Mouse (Mus musculus) skeletal muscle tissue, adult 2 months (tissue): Measurements from ENCODE around the gene Tssc4.

Source experiments
- DNase-seq: peaks from one replicate; pipeline ENCODE4 v3.0.0-alpha.2; 2012; ENCODE audit warnings: low read depth, low spot score

The Tssc4 gene

DNA sequence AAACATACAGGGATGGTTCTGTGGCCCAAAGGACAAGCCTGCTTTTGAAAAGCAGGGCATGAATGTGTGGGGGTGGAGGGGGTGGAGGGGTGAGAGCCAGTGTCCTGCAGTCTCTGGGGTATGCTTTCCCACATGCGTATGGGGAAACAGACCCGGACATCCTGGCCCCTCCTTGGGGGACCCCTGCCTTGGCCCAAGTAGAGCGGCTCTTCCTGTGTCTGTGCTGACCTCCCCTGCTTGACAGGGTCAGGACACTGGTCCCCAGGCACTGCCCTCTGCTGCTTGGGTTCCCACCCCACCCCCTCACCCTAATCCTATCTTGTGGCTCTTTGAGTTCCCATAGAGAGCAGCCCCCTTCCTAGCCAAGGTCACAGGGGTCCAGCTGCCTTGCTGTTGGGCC, 40.6 kb downstream of the Tssc4 start:
- no peak for DNase-seq

DNA sequence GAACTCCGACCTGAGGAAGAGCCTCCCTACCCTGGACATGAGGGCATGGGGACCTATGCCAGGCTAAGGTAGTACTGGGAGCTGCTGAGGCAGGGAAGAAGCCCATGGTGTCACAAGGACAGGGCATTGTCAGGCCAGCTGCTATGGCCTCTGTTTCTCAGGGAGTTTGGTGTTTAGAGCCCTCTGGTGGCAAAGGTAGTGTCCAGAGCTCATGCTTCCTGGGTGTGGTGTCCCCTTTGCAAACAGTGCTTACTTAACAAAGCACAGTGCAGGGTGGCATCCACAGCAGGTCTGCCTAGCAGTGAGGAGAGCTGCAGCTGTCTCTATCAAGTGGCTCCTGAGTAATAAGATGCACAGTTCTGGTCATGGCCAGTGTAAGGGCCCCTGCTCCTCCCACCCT, 41.8 kb downstream of the Tssc4 start:
- DNase-seq = no peak

DNA sequence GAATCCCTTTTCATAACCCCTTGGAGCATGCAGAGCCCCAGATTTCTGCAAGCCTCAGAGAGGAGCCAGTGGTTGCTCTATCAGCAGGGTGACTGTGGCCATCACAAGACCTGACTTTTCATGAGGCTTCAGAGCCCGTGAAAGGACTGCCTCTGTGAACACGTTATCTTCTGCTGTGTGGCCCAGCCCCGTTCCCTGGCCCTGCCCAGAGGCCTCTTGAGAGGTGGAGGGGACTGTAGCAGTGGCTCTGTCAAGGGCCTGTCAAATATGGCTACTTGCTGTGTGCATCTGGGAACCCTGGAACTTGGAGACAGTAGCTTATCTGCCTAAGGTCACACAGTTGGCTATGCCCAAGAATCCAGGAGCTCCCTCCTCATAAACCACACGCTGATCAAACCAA, 42.7 kb downstream of the Tssc4 start:
- no peak for DNase-seq

DNA sequence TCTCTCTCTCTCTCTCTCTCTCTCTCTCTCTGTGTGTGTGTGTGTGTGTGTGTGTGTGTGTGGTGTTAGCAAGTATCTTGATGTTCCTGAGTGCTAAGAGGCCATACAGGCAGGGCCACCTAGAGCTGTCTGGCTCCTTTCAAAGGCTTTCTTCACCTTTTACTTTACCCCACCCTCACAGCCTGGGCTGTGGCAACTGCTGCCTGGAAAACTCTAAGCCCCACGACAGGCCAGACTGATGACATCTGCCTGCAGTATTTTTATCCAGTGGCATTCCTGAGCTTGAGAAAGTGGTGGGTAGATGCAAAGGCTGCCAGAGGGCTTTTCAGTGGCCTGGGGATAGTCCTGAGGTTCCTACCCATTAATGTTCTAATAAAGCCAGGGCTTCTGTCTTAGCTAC, 43.3 kb downstream of the Tssc4 start:
- no peak for DNase-seq

DNA sequence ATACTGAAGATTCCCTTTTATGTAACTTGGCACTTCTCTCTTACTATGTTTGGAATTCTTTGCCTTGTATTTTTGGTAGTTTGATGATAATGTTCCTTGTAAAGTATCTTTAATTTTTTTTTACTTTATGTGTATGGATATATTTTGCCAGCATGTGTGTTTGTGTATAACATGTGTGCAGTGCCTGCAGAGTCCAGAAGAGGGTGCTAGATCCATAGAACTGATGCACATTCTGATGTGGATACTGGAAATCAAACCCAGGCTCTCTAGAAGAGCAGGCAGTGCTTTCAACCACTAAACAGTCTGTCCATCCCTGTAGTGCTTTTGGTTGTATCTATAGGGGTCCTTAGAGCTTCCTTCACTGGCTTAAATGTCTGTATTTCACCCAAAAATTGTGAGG, 45.7 kb downstream of the Tssc4 start:
- DNase-seq = no peak

DNA sequence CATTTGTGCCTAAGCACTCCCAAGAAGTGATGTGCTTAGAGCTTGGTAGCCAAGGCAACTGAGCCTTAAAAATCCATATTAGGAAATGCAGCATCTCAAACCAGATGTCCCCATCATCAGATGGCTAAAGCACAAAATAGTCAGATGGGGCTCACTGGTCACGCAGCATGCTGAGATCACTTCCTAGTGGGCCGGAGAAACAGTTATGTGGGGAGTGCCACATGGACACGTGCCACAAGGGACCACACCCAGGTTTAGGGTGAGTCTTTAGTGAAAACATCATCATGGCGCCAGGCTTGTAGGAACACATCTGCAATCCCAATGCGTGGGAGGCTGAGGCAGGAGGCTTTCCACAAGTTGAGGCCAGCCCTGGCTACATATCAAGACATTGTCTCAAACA, 47.5 kb downstream of the Tssc4 start:
- no peak for DNase-seq

DNA sequence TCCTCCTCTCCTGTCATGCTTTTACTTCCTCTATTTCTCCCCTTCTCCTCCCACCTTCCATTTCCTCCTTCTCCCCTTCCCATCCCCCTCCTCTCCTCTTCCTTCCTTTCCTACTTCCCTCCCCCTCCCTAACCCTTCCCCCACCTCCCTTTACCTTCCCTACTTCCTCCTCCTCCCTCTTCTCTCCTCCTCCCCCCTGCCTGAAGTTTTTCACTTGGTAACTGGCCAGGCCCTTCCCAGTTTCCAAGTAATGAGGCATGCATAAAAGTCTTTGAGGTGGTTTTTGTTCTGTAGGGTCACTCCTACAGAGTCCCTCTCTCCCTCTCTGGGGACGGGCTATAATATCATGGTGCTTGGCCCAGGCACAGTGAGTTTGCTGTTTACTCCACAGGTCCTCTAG, 50.4 kb downstream of the Tssc4 start:
- no peak for DNase-seq

DNA sequence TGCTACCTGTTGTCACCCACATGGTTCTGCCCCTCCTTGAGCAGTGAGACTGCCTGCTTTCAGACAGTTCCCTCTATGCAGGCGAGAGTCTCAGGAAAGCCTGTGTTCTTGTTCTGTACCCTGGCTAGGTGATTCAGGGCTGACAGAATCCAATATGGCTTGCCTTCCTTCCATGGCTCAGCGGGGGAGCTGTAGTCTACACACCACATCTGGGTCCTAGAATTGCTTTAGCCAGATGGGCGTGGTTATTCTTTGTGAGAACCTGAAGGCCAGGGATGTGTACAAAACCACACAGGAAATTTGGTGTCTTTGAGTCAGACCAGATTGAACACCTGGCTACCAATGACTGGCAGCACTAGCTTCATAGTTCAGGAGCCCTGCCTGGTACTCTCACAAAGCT, 50.8 kb downstream of the Tssc4 start:
- DNase-seq = no peak
